Mouse (Mus musculus) stomach, postnatal 0 days (tissue): ENCODE results near the gene Grn.

Experiments used
- CTCF ChIP-seq: IDR thresholded peaks from 2 replicates; pipeline ENCODE4 v1.5.1; 2016; ENCODE audit warnings: antibody characterized with exemption, low read depth, mild to moderate bottlenecking, moderate library complexity
- EP300 ChIP-seq: optimal IDR thresholded peaks from 2 replicates; pipeline ENCODE3; 2016; ENCODE audit warnings: antibody characterized with exemption

DNA sequence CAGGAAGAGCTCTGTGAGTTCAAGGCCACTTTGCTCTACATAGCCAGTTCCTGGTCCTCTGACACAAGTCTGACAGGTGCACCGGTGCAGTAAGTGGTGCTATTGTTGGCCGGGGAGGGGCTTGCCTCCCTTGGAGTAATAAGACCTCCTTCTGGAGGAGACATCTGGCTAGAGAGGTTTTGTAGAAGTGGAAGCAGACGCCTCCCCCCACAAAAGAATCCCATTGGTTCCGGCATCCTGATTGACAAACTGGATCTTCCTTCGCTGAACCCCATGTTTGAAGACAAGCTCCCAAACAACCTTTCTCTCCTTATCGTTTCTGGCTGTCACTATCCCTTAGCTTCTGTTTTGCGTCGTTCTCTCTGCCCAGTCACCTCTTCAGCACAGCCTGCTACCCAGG lies 18.2 kb downstream of the Grn start:
- TF ChIP-seq CTCF (no peak), EP300 (no peak)
